Mouse (Mus musculus) spleen, adult 2 months (tissue): ENCODE data around the gene Zp3.

Experiments
- CTCF ChIP-seq: fragments of 200-500 bp; IDR thresholded peaks from 2 replicates; pipeline ENCODE4 v1.5.1; 2011; ENCODE audit warnings: mild to moderate bottlenecking, inconsistent platforms; ENCODE audit not compliant: insufficient read depth, insufficient read length, insufficient replicate concordance; ENCODE audit errors: extremely low read depth
- POLR2A ChIP-seq: fragments of 200-500 bp; IDR thresholded peaks from 2 replicates; pipeline ENCODE4 v1.6.1; 2011; ENCODE audit warnings: low read depth, low read length, inconsistent platforms

DNA sequence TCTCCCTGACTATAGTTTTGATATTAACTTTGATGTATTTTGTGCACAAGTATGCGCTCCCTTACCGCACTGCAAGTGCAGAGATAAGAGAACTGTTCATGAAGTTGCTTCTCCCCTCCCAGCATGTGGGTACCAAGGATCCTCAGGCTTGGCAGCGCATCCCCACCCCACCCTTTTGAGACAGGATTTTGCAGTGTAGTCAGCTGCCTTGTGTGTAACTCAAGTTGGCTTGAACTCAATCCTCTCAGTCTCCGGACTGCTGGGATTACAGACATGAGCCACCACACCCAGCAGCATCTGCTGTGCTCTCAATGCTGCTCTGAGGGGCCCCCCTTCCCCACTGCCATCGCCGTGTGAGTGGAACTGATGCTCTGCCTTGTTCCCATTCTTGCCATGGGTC is 37.4 kb downstream of the Zp3 start:
- TF ChIP-seq CTCF (no peak), POLR2A (no peak)
